Mouse (Mus musculus) forebrain, embryonic 13.5 days (tissue): ENCODE results near the gene Olfr1105. TPM values are rescaled to one million over a fixed set of nuclear protein-coding genes. Genes with fewer than 3 reads are reported as not detected.

Experiments
- ATAC-seq: fragments of 200-750 bp; cut with Nextera tagmentation; 2 replicates; pipeline ENCODE4 v1.8.0; 2017
- H3K27ac ChIP-seq: fragments of 300-500 bp; sonication (generic); 2 replicates; pipeline ENCODE4 v1.5.1; 2015; ENCODE audit warnings: inconsistent platforms, mild to moderate bottlenecking, moderate library complexity
- H3K27me3 ChIP-seq: fragments of 300-500 bp; sonication (generic); 2 replicates; pipeline ENCODE4 v1.6.1; 2015; ENCODE audit warnings: mild to moderate bottlenecking, inconsistent platforms
- H3K36me3 ChIP-seq: fragments of 300-500 bp; sonication (generic); 2 replicates; pipeline ENCODE4 v1.6.1; 2015; ENCODE audit warnings: mild to moderate bottlenecking, inconsistent platforms; ENCODE audit not compliant: poor library complexity, severe bottlenecking
- H3K4me1 ChIP-seq: fragments of 300-500 bp; sonication (generic); 2 replicates; pipeline ENCODE4 v1.6.1; 2015; ENCODE audit warnings: inconsistent platforms
- H3K4me2 ChIP-seq: fragments of 300-500 bp; sonication (generic); 2 replicates; pipeline ENCODE4 v1.6.1; 2015; ENCODE audit warnings: inconsistent platforms, mild to moderate bottlenecking, moderate library complexity
- H3K4me3 ChIP-seq: fragments of 300-500 bp; sonication (generic); 2 replicates; pipeline ENCODE4 v1.5.1; 2015; ENCODE audit warnings: mild to moderate bottlenecking, inconsistent platforms
- H3K9ac ChIP-seq: fragments of 300-500 bp; sonication (generic); 2 replicates; pipeline ENCODE4 v1.6.1; 2015; ENCODE audit warnings: mild to moderate bottlenecking, inconsistent platforms
- H3K9me3 ChIP-seq: fragments of 300-500 bp; sonication (generic); replicated peaks from 2 replicates; pipeline ENCODE4 v1.6.1; 2016; ENCODE audit warnings: inconsistent platforms
- WGBS: fragments of 180-500 bp; shearing (Covaris S2); methylation state at CpG from one replicate; pipeline ENCODE4 v1.1.7; 2015; 5-methylcytosine and 5-hydroxymethylcytosine counted together
- polyA plus RNA-seq: library from polyadenylated mRNA; unstranded; fragments of >200 nt; fragmentation: Nextera tagmentation; extraction: Ambion mirVana; gene quantifications from 2 replicates; pipeline ENCODE4 v1.2.1, GENCODE M21; 2015

The Olfr1105 gene
- polyA plus RNA-seq, result not detected in 2 replicates

DNA sequence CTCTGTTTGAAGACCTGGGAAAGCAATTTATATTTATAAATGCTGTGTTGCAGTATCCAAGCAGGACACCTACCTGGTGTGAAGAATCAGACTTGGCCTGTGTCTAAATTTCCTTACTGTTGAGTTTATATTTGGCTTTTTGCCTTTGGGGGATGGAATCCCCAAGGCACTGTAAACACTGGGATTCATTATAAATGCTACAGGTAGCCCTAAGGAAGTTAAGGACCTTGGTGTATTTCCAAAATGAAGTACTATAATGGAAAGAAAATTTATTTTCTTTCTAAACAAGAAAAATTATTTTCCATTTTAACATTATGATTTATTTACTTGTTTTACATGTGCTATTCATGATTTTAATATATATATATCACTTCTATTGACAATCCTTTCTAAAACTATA, at the start of gene Olfr1105:
Gene Olfr1105 (minus strand): TSS at position 101 of the 400 bp plus-strand sequence.
- H3K4me3 ChIP-seq, result no peak within 1 kb of the TSS

DNA sequence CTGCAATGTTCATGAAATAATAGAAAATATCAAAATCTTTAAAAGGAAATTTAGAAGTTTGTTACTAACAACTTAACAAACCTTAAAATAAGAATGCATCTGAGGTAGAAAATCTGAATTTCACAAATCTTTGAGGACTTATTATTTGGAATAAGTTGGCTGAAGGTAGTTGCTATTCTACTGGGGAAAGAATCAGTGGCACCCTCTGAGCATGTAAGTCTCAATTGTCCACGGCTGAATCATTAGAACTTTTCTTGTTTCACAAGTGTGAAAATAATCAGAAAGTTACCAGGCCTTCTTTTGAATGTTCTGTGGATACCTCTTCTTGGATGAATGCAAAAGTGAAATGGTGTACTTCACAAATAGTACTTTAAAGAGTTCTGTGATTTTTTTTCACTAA, 39.4 kb upstream of the Olfr1105 start, which contains the start of gene Olfr1107:
Gene Olfr1107 (minus strand): TSS at position 101 of the 400 bp plus-strand sequence.
- Histone ChIP-seq H3K36me3 (no peaks in the 10 kb centered on the region), H3K27me3 (no peaks in the 10 kb centered on the region), H3K4me1 (no peaks in the 10 kb centered on the region), H3K27ac (no peak within 1 kb of the TSS), H3K9ac (no peak within 1 kb of the TSS), H3K4me3 (no peak within 1 kb of the TSS), H3K4me2 (no peak within 1 kb of the TSS), H3K9me3 (no peaks in the 10 kb centered on the region)
- 79% methylated on average over 1 of the region's 1 CpGs for WGBS
- no peak for ATAC-seq

More for the DNA sequence above, at the start of gene Olfr1105:
- no peaks in the 10 kb centered on the region for H3K9me3 ChIP-seq
- H3K9ac ChIP-seq, result no peak within 1 kb of the TSS
- ATAC-seq, result no peak
- no peak within 1 kb of the TSS for H3K27ac ChIP-seq
- no peaks in the 10 kb centered on the region for H3K27me3 ChIP-seq
- no peak within 1 kb of the TSS for H3K4me2 ChIP-seq
- H3K36me3 ChIP-seq, result no peaks in the 10 kb centered on the region
- no peaks in the 10 kb centered on the region for H3K4me1 ChIP-seq

DNA sequence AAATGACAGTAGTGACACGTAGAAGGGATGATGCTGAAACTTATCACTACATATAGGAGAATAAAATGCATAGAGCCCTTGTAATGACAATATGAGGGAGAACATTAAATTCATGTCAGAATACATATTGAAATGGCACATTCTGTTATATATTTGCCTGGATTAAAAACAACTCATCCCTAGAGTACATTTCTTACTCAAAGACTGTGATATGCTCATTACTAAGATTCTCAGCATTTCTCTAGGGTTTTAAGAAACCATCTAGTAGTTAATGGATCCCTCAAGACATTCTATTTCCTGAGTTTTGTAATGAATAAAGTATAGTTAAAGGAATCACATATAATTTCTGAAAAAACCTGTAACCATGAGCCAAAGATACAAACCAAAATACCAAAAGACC, 15.8 kb upstream of the Olfr1105 start, which contains the start of gene Olfr1106:
Gene Olfr1106 (minus strand): TSS at position 101 of the 400 bp plus-strand sequence.
- no peaks in the 10 kb centered on the region for H3K36me3 ChIP-seq
- no peak within 1 kb of the TSS for H3K9ac ChIP-seq
- H3K4me2 ChIP-seq, result no peak within 1 kb of the TSS
- WGBS, result 76% methylated on average over 1 of the region's 1 CpGs
- no peaks in the 10 kb centered on the region for H3K27me3 ChIP-seq
- no peak for ATAC-seq
- H3K27ac ChIP-seq, result no peak within 1 kb of the TSS
- H3K9me3 ChIP-seq, result no peaks in the 10 kb centered on the region
- no peak within 1 kb of the TSS for H3K4me3 ChIP-seq
- no peaks in the 10 kb centered on the region for H3K4me1 ChIP-seq

DNA sequence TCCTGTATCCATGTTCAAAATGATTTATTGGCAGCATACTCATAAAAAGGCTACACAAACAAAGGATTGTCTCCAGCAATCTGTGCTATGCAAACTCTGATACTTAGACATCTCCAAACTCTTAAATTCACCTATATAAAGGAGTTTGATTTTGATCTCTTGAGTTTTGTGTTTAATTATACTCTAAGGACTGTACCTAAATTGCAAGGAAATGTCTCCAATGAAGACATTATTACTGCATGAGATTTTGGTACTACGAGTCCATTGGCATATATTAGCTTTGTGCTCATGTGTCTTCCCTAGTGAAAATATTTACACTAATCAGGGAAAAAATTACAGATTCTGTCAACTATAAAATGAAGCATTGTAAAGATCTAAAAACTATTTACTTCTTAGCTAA, 9.4 kb downstream of the Olfr1105 start, which contains the start of gene Olfr1104:
Gene Olfr1104 (minus strand): TSS at position 101 of the 400 bp plus-strand sequence.
- Histone ChIP-seq H3K27ac (no peak within 1 kb of the TSS), H3K4me2 (no peak within 1 kb of the TSS), H3K36me3 (no peaks in the 10 kb centered on the region), H3K9me3 (no peaks in the 10 kb centered on the region), H3K27me3 (no peaks in the 10 kb centered on the region), H3K4me1 (no peaks in the 10 kb centered on the region), H3K4me3 (no peak within 1 kb of the TSS), H3K9ac (no peak within 1 kb of the TSS)
- 81% methylated on average over 1 of the region's 1 CpGs for WGBS
- ATAC-seq, result no peak

DNA sequence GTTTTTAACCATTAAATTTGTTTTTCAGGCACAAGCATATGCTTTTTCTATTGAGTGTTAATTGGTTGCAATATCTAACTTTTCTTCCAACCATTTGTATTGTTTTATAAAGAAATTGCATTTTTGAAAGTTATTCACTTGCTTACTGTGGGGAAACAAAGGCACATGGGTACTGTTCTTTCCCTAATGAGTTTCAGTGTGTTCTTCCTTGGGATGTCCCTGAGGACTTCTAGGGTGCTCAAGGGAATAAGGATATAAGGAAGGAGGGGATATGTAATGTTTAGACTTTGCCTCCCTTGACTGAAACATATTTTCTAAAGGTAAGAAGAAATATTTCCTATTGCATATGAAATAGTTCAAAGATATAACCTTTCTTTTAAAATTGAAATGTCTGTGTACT, 38.2 kb downstream of the Olfr1105 start, which contains the start of gene Olfr1102:
Gene Olfr1102 (plus strand): TSS at position 301 of the 400 bp plus-strand sequence.
- H3K9ac ChIP-seq, result no peak within 1 kb of the TSS
- H3K27me3 ChIP-seq, result no peaks in the 10 kb centered on the region
- ATAC-seq, result no peak
- H3K27ac ChIP-seq, result no peak within 1 kb of the TSS
- H3K9me3 ChIP-seq, result no peaks in the 10 kb centered on the region
- no peak within 1 kb of the TSS for H3K4me3 ChIP-seq
- no peak within 1 kb of the TSS for H3K4me2 ChIP-seq
- no peaks in the 10 kb centered on the region for H3K36me3 ChIP-seq
- H3K4me1 ChIP-seq, result no peaks in the 10 kb centered on the region

DNA sequence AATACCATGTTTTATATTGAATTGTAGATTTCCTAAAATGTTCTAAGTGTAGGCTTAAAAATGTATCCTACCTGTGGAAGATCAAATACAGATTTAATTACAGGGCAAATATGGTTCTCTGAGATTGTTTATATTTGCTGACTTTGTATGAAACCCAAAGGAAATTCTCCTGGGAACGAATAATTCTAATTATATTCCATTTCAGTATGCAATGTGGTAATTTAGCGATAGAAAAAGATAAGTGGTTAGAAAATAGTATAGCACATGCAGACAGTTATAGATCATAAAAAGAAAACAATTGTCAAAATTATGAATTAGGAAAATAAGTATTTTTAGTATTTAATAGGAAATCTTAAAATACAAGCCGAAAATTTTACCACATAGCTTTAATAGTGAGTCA, 45.2 kb downstream of the Olfr1105 start, which contains the start of gene Olfr1101:
Gene Olfr1101 (minus strand): TSS at position 101 of the 400 bp plus-strand sequence.
- ATAC-seq, result no peak
- H3K27me3 ChIP-seq, result no peaks in the 10 kb centered on the region
- H3K36me3 ChIP-seq, result no peaks in the 10 kb centered on the region
- H3K4me3 ChIP-seq, result no peak within 1 kb of the TSS
- no peak within 1 kb of the TSS for H3K9ac ChIP-seq
- no peak within 1 kb of the TSS for H3K4me2 ChIP-seq
- H3K27ac ChIP-seq, result no peak within 1 kb of the TSS
- H3K4me1 ChIP-seq, result no peaks in the 10 kb centered on the region
- WGBS, result 85% methylated on average over 3 of the region's 3 CpGs
- H3K9me3 ChIP-seq, result no peaks in the 10 kb centered on the region; the same call in 1 of the 2 replicates

Other genes starting within 250 kb of the Olfr1105 start
- gene Olfr141, start 226.5 kb downstream of the Olfr1105 start, polyA plus RNA-seq, result not detected in 2 replicates
- gene Olfr1094, start 211.9 kb downstream of the Olfr1105 start, polyA plus RNA-seq, result not detected in 2 replicates
- gene Olfr1095, start 184.8 kb downstream of the Olfr1105 start, polyA plus RNA-seq, result not detected in 2 replicates
- not detected in 2 replicates for gene Gm13723, start 161.7 kb downstream of the Olfr1105 start, polyA plus RNA-seq
- gene Olfr1097, start 144.3 kb downstream of the Olfr1105 start, polyA plus RNA-seq, result not detected in 2 replicates
- not detected in 2 replicates for gene Olfr1098, start 112.0 kb downstream of the Olfr1105 start, polyA plus RNA-seq
- not detected in 2 replicates for gene Olfr1099, start 75.8 kb downstream of the Olfr1105 start, polyA plus RNA-seq
- not detected in 2 replicates for gene Olfr1100, start 56.6 kb downstream of the Olfr1105 start, polyA plus RNA-seq
- not detected in 2 replicates for gene Olfr1101, start 45.3 kb downstream of the Olfr1105 start, polyA plus RNA-seq
- not detected in 2 replicates for gene Olfr1102, start 38.1 kb downstream of the Olfr1105 start, polyA plus RNA-seq
- not detected in 2 replicates for gene Olfr1104, start 9.5 kb downstream of the Olfr1105 start, polyA plus RNA-seq
- not detected in 2 replicates for gene Olfr1106, start 15.7 kb upstream of the Olfr1105 start, polyA plus RNA-seq
- gene Olfr1107, start 39.3 kb upstream of the Olfr1105 start, polyA plus RNA-seq, result not detected in 2 replicates
- not detected in 2 replicates for gene Olfr1109, start 59.5 kb upstream of the Olfr1105 start, polyA plus RNA-seq
- gene Olfr259, start 78.0 kb upstream of the Olfr1105 start, polyA plus RNA-seq, result not detected in 2 replicates
- gene Olfr1110, start 103.8 kb upstream of the Olfr1105 start, polyA plus RNA-seq, result not detected in 2 replicates
- gene Olfr1111, start 116.1 kb upstream of the Olfr1105 start, polyA plus RNA-seq, result not detected in 2 replicates
- not detected in 2 replicates for gene Olfr1112, start 151.3 kb upstream of the Olfr1105 start, polyA plus RNA-seq
- gene Olfr1113, start 172.4 kb upstream of the Olfr1105 start, polyA plus RNA-seq, result not detected in 2 replicates
- gene Olfr1115, start 211.5 kb upstream of the Olfr1105 start, polyA plus RNA-seq, result not detected in 2 replicates
- gene Olfr1116, start 231.0 kb upstream of the Olfr1105 start, polyA plus RNA-seq, result not detected in 2 replicates